Mouse (Mus musculus): ENCODE measurements around the gene Fam185a. TPM values are rescaled to one million over a fixed set of nuclear protein-coding genes. Genes with fewer than 3 reads are reported as not detected.
A peak's percentile ranks its signal among the peaks of the same experiment; 100 is the strongest.

The Fam185a gene
- polyA plus RNA-seq, 1 experiment = 0.46 TPM

GRCm38 (mm10) chr5:21418613-21419012 lies 6.1 kb upstream of the Fam185a start:
- Histone ChIP-seq H3K27me3 (replicated peaks) (no peaks in the 10 kb centered on the region), H3K9me3 (no peaks in the 10 kb centered on the region), H3K36me3 (replicated peaks; ENCODE audit: low read length) (no peaks in the 10 kb centered on the region), H3K4me1 (peaks cover 15% of the 10 kb centered on the region), H3K4me3 (replicated peaks) (no peak overlapping the region)
- TF ChIP-seq FLI1 (IDR thresholded peaks at IDR 0.05; ENCODE audit: low read length) (no peak), GATA1 (IDR thresholded peaks at IDR 0.05; ENCODE audit: borderline replicate concordance, low read length) (no peak)

DNA sequence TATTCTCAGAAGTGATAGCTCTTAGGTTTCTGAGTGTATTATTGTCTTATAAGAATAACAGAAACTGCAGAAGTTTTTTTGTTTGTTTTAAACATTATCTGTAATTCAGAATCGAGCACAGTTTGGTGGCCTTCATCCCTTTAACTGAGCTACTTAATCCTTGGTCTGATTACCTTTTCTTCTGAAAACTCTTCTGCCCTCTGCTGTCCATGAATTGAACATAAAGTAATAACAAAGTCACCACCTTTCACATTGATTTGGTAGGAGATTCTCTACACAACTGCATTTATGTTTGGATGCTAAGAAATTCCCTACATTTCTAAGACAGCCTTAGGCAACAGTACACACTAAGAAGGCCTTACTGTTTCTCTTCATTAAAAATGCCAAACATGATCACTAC lies 4.1 kb upstream of the Fam185a start:
- TF ChIP-seq GATA1 (IDR thresholded peaks at IDR 0.05; ENCODE audit: borderline replicate concordance, low read length) (no peak), FLI1 (IDR thresholded peaks at IDR 0.05; ENCODE audit: low read length) (no peak)
- H3K27me3 ChIP-seq (replicated peaks) = no peaks in the 10 kb centered on the region
- H3K4me3 ChIP-seq (replicated peaks) = no peak overlapping the region
- peaks cover 15% of the 10 kb centered on the region for H3K4me1 ChIP-seq
- H3K9me3 ChIP-seq = no peaks in the 10 kb centered on the region
- no peaks in the 10 kb centered on the region for H3K36me3 ChIP-seq (replicated peaks; ENCODE audit: low read length)

- Histone ChIP-seq H3K9me3 (no peaks in the 10 kb centered on the region), H3K4me1 (peaks cover 29% of the 10 kb centered on the region), H3K4me3 (replicated peaks) (peak overlapping the region; percentile 77), H3K36me3 (replicated peaks; ENCODE audit: low read length) (peaks cover 5% of the 10 kb centered on the region), H3K27me3 (replicated peaks) (no peaks in the 10 kb centered on the region)
- TF ChIP-seq FLI1 (IDR thresholded peaks at IDR 0.05; ENCODE audit: low read length) (no peak), GATA1 (IDR thresholded peaks at IDR 0.05; ENCODE audit: borderline replicate concordance, low read length) (no peak)
Measured at GRCm38 (mm10) chr5:21426666-21427065, 1.9 kb downstream of the Fam185a start.

GRCm38 (mm10) chr5:21434148-21434929 lies 9.6 kb downstream of the Fam185a start:
- Histone ChIP-seq H3K4me1 (peaks cover 4% of the 10 kb centered on the region; the same call in 1 of the 2 replicates), H3K27me3 (replicated peaks) (no peaks in the 10 kb centered on the region), H3K4me3 (replicated peaks) (no peak overlapping the region), H3K9me3 (no peaks in the 10 kb centered on the region), H3K36me3 (replicated peaks; ENCODE audit: low read length) (peaks cover 36% of the 10 kb centered on the region)
- TF ChIP-seq GATA1 (IDR thresholded peaks at IDR 0.05; ENCODE audit: borderline replicate concordance, low read length) = no peak
- TF ChIP-seq FLI1 (IDR thresholded peaks at IDR 0.05; ENCODE audit: low read length) = no peak

DNA sequence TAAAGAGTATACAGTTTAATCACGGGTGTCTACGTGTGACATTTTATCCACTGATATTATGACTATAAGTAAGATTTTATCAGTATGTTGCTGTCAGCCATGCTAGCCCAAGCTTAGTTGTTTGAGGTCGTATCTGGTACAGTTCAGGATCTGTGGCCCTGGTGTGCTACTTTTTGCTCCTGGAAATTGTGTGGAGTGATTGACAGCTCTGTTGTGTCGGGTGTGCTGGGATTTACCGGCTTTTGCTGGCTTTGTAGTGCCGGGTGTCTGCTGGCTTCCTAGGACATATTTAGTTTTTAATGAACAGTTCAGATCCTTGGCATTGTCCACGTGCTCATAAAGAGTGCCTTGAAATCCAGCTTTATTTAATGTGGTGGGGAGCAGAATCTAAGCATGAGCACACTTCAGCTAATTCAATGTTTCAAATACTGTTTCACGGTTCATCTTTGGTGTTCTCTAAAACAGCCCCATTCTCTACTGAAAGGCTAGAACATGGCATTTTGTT lies 11.8 kb downstream of the Fam185a start:
- H3K4me1 ChIP-seq = peaks cover 19% of the 10 kb centered on the region
- TF ChIP-seq GATA1 (IDR thresholded peaks at IDR 0.05; ENCODE audit: borderline replicate concordance, low read length) = no peak
- TF ChIP-seq FLI1 (IDR thresholded peaks at IDR 0.05; ENCODE audit: low read length) = no peak
- no peak overlapping the region for H3K4me3 ChIP-seq (replicated peaks)
- no peaks in the 10 kb centered on the region for H3K9me3 ChIP-seq
- peaks cover 39% of the 10 kb centered on the region for H3K36me3 ChIP-seq (replicated peaks; ENCODE audit: low read length)
- no peaks in the 10 kb centered on the region for H3K27me3 ChIP-seq (replicated peaks)

DNA sequence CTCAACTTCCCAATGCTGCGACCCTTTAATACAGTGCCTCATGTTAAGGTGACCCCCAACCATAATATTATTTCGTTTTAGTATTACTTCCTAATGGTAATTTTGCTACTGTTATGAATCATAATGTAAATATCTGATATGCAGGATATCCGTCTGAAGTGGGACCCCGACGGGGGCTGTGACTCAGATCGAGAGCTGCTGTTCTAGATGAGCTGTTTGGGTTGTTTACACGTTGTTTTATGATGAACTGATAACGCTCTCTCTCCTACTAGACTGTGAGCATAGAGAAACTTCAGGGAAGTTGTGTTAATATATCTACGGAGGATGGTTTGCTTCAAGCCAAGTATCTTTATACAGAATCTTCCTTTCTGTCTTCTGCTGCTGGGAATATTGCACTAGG lies 13.7 kb downstream of the Fam185a start:
- Histone ChIP-seq H3K36me3 (replicated peaks; ENCODE audit: low read length) (peaks cover 39% of the 10 kb centered on the region), H3K4me3 (replicated peaks) (no peak overlapping the region), H3K4me1 (peaks cover 28% of the 10 kb centered on the region), H3K27me3 (replicated peaks) (no peaks in the 10 kb centered on the region), H3K9me3 (no peaks in the 10 kb centered on the region)
- no peak for TF ChIP-seq FLI1 (IDR thresholded peaks at IDR 0.05; ENCODE audit: low read length)
- no peak for TF ChIP-seq GATA1 (IDR thresholded peaks at IDR 0.05; ENCODE audit: borderline replicate concordance, low read length)

DNA sequence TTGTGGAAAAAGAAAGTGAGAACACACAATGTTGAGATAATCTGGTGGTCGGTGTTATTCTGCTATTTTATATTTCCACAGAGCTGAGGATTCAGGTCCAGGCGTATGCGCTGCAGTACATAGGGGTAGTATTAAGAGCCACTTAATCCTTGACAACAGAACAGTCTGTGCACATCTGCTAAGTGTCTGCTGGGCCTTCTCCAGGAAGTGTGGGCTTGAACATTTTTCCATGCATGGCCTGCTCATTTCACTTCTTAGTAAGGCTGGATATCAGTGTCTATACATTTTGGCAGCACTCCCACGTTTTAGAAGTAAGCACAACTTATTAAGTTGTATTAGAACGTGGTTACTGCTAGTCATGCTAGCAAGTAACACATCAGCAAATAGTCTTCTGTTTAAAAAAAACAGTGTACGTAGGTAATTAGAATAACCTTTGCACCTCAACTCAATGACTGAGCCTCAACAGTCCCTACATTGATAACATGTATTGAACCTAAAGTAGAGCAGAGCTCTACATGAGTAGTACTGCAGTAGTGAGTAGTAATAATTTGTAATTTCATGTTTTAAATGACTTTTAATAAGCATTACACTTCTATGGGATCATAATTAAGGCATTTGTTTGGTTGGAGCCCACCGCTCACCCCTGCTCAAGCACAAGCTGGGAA lies 14.8 kb downstream of the Fam185a start:
- Histone ChIP-seq H3K27me3 (replicated peaks) (no peaks in the 10 kb centered on the region), H3K4me3 (replicated peaks) (no peak overlapping the region), H3K9me3 (no peaks in the 10 kb centered on the region), H3K36me3 (replicated peaks; ENCODE audit: low read length) (peaks cover 40% of the 10 kb centered on the region), H3K4me1 (peaks cover 28% of the 10 kb centered on the region)
- TF ChIP-seq GATA1 (IDR thresholded peaks at IDR 0.05; ENCODE audit: borderline replicate concordance, low read length) (no peak), FLI1 (IDR thresholded peaks at IDR 0.05; ENCODE audit: low read length) (no peak)

DNA sequence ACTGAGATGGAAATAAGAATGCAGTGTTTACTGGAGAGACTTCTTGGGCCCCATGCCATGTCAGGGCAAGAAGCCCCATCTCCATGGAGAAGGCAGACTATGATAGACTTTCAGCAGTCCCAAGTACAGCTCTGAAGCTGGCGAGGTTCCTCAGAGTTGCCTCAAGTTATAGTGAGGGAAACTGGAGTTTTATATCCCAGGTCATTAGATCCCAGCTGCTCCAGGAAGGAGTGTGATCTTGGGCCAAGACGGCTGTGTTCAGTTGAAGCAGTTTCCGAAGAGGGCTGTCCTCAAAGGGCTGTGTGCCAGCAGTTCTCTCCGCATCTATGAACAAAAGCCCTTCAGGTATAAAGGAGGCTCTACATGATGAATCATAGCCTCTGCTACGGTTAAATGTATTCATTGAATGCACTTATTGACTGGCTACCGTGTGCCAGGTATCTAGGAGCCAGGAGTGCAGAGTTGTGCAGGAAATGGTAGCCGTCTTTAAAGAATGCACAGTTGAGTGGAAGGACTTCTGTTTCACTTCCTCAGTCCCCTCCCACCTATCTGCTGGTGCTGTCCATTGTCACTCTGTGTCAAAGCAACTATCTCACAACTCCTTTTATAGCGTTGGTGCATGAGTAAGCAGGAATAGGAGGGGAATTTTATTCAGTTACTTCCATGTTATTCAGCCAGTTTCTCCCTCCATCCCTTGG lies 16.2 kb downstream of the Fam185a start:
- H3K4me1 ChIP-seq = peaks cover 33% of the 10 kb centered on the region

GRCm38 (mm10) chr5:21467387-21467786 lies 42.6 kb downstream of the Fam185a start:
- TF ChIP-seq GATA1 (IDR thresholded peaks at IDR 0.05; ENCODE audit: borderline replicate concordance, low read length) (no peak), FLI1 (IDR thresholded peaks at IDR 0.05; ENCODE audit: low read length) (no peak)
- no peaks in the 10 kb centered on the region for H3K9me3 ChIP-seq
- H3K4me1 ChIP-seq = peaks cover 6% of the 10 kb centered on the region
- H3K4me3 ChIP-seq (replicated peaks) = no peak overlapping the region
- peaks cover 7% of the 10 kb centered on the region for H3K36me3 ChIP-seq (replicated peaks; ENCODE audit: low read length)
- H3K27me3 ChIP-seq (replicated peaks) = no peaks in the 10 kb centered on the region

More for the DNA sequence above, 16.2 kb downstream of the Fam185a start:
- no peaks in the 10 kb centered on the region for H3K9me3 ChIP-seq
- TF ChIP-seq GATA1 (IDR thresholded peaks at IDR 0.05; ENCODE audit: borderline replicate concordance, low read length) (no peak), FLI1 (IDR thresholded peaks at IDR 0.05; ENCODE audit: low read length) (no peak)
- peak overlapping the region; percentile 68 for H3K4me3 ChIP-seq (replicated peaks)
- no peaks in the 10 kb centered on the region for H3K27me3 ChIP-seq (replicated peaks)
- peaks cover 33% of the 10 kb centered on the region for H3K36me3 ChIP-seq (replicated peaks; ENCODE audit: low read length)

Data from megakaryocyte, embryonic 14.5 days (primary cell).